Mouse (Mus musculus): ENCODE results near the gene Olfr575. TPM values are rescaled to one million over a fixed set of nuclear protein-coding genes. Genes with fewer than 3 reads are reported as not detected.

Gene Olfr575
- polyA plus RNA-seq, 1 experiment from 2014 or later = not detected

Other genes starting within 250 kb of the Olfr575 start
- gene Olfr33, start 239.7 kb downstream of the Olfr575 start, polyA plus RNA-seq (2014; fragmentation: Nextera tagmentation; extraction: Ambion mirVana) = not detected in 2 replicates
- not detected in 2 replicates for gene Olfr559, start 231.3 kb downstream of the Olfr575 start, polyA plus RNA-seq (2014; fragmentation: Nextera tagmentation; extraction: Ambion mirVana)
- not detected in 2 replicates for gene Olfr560, start 199.4 kb downstream of the Olfr575 start, polyA plus RNA-seq (2014; fragmentation: Nextera tagmentation; extraction: Ambion mirVana)
- not detected in 2 replicates for gene Olfr78, start 199.3 kb downstream of the Olfr575 start, polyA plus RNA-seq (2014; fragmentation: Nextera tagmentation; extraction: Ambion mirVana)
- gene Olfr561, start 187.6 kb downstream of the Olfr575 start, polyA plus RNA-seq (2014; fragmentation: Nextera tagmentation; extraction: Ambion mirVana) = not detected in 2 replicates
- not detected in 2 replicates for gene Olfr564, start 155.3 kb downstream of the Olfr575 start, polyA plus RNA-seq (2014; fragmentation: Nextera tagmentation; extraction: Ambion mirVana)
- gene Olfr566, start 100.0 kb downstream of the Olfr575 start, polyA plus RNA-seq (2014; fragmentation: Nextera tagmentation; extraction: Ambion mirVana) = not detected in 2 replicates
- gene Olfr568, start 81.7 kb downstream of the Olfr575 start, polyA plus RNA-seq (2014; fragmentation: Nextera tagmentation; extraction: Ambion mirVana) = not detected in 2 replicates
- gene Olfr569, start 67.9 kb downstream of the Olfr575 start, polyA plus RNA-seq (2014; fragmentation: Nextera tagmentation; extraction: Ambion mirVana) = not detected in 2 replicates
- not detected in 2 replicates for gene Olfr570, start 64.2 kb downstream of the Olfr575 start, polyA plus RNA-seq (2014; fragmentation: Nextera tagmentation; extraction: Ambion mirVana)
- gene Olfr571, start 41.2 kb downstream of the Olfr575 start, polyA plus RNA-seq (2014; fragmentation: Nextera tagmentation; extraction: Ambion mirVana) = not detected in 2 replicates
- gene Olfr572, start 34.4 kb downstream of the Olfr575 start, polyA plus RNA-seq (2014; fragmentation: Nextera tagmentation; extraction: Ambion mirVana) = not detected in 2 replicates
- not detected in 2 replicates for gene Olfr573-ps1, start 16.2 kb downstream of the Olfr575 start, polyA plus RNA-seq (2014; fragmentation: Nextera tagmentation; extraction: Ambion mirVana)
- not detected in 2 replicates for gene Olfr574, start 10.3 kb downstream of the Olfr575 start, polyA plus RNA-seq (2014; fragmentation: Nextera tagmentation; extraction: Ambion mirVana)
- not detected in 2 replicates for gene Olfr576, start 3.9 kb upstream of the Olfr575 start, polyA plus RNA-seq (2014; fragmentation: Nextera tagmentation; extraction: Ambion mirVana)
- gene Olfr577, start 17.2 kb upstream of the Olfr575 start, polyA plus RNA-seq (2014; fragmentation: Nextera tagmentation; extraction: Ambion mirVana) = not detected in 2 replicates
- not detected in 2 replicates for gene Olfr578, start 30.5 kb upstream of the Olfr575 start, polyA plus RNA-seq (2014; fragmentation: Nextera tagmentation; extraction: Ambion mirVana)
- not detected in 2 replicates for gene Olfr582, start 79.2 kb upstream of the Olfr575 start, polyA plus RNA-seq (2014; fragmentation: Nextera tagmentation; extraction: Ambion mirVana)
- not detected in 2 replicates for gene Olfr583, start 92.5 kb upstream of the Olfr575 start, polyA plus RNA-seq (2014; fragmentation: Nextera tagmentation; extraction: Ambion mirVana)
- gene Olfr584, start 123.1 kb upstream of the Olfr575 start, polyA plus RNA-seq (2014; fragmentation: Nextera tagmentation; extraction: Ambion mirVana) = not detected in 2 replicates
- not detected in 2 replicates for gene Olfr585, start 138.9 kb upstream of the Olfr575 start, polyA plus RNA-seq (2014; fragmentation: Nextera tagmentation; extraction: Ambion mirVana)
- gene Olfr586, start 166.9 kb upstream of the Olfr575 start, polyA plus RNA-seq (2014; fragmentation: Nextera tagmentation; extraction: Ambion mirVana) = not detected in 2 replicates
- not detected in 2 replicates for gene Olfr588-ps1, start 182.1 kb upstream of the Olfr575 start, polyA plus RNA-seq (2014; fragmentation: Nextera tagmentation; extraction: Ambion mirVana)
- gene Olfr589, start 197.6 kb upstream of the Olfr575 start, polyA plus RNA-seq (2014; fragmentation: Nextera tagmentation; extraction: Ambion mirVana) = not detected in 2 replicates
- not detected in 2 replicates for gene Olfr591, start 219.6 kb upstream of the Olfr575 start, polyA plus RNA-seq (2014; fragmentation: Nextera tagmentation; extraction: Ambion mirVana)
- not detected in 2 replicates for gene Olfr592, start 226.0 kb upstream of the Olfr575 start, polyA plus RNA-seq (2014; fragmentation: Nextera tagmentation; extraction: Ambion mirVana)

Measured in neural tube, embryonic 11.5 days (tissue).